Mouse (Mus musculus) left cerebral cortex, adult 18-20 months (tissue): ENCODE measurements around the gene Ctbp1. TPM values are rescaled to one million over a fixed set of nuclear protein-coding genes. Genes with fewer than 3 reads are reported as not detected.

ENCODE experiments used
- DNase-seq, 2 experiments: peaks; one replicate each; pipeline ENCODE4 v3.0.0; 2021 to 2022; ENCODE audit warnings: low spot score in 2 of 2, mixed read lengths in 1 of 2
- long read RNA-seq, 2 experiments: library from polyadenylated mRNA; stranded (forward); transcript quantifications; one replicate each; pipeline ENCODE4 v2.0.0; 2021
- total RNA-seq, 2 experiments: library from RNA; stranded (reverse); gene quantifications; 2 replicates each; pipeline ENCODE4 v1.2.3; 2021

The Ctbp1 gene
- total RNA-seq = 100 to 1,000 TPM; 340 to 348 TPM
- long read RNA-seq, experiment 1, transcript Ctbp1-211 (10 exons, 2,436 nt) = major isoform, 111 of 721 reads
- long read RNA-seq, experiment 1, transcript Ctbp1-201 (9 exons, 2,279 nt) = minor isoform, 95 of 721 reads
- long read RNA-seq, experiment 1, transcript Ctbp1-212 (7 exons, 3,595 nt) = minor isoform, 5 of 721 reads
- long read RNA-seq, experiment 1, transcript Ctbp1-205 (2 exons, 873 nt) = minor isoform, 5 of 721 reads
- long read RNA-seq, experiment 1, partial matches to known transcripts = 34 of 721 reads
- long read RNA-seq, experiment 1, other reads (novel, unspliced or antisense) = 470 of 721 reads
- long read RNA-seq, experiment 2, transcript Ctbp1-201 (9 exons, 2,279 nt) = major isoform, 71 of 552 reads
- long read RNA-seq, experiment 2, transcript Ctbp1-211 (10 exons, 2,436 nt) = major isoform, 71 of 552 reads
- long read RNA-seq, experiment 2, partial matches to known transcripts = 24 of 552 reads
- long read RNA-seq, experiment 2, other reads (novel, unspliced or antisense) = 382 of 552 reads

GRCm38 (mm10) chr5:33274953-33275454 is at the start of gene Ctbp1:
TSS of gene Ctbp1 (minus strand) at chr5:33274994.
- DNase-seq = peak; percentile 87 to 93

- DNase-seq = no peak
Observed at GRCm38 (mm10) chr5:33324491-33324890, 49.7 kb upstream of the Ctbp1 start.

- DNase-seq = no peak
Observed at GRCm38 (mm10) chr5:33312192-33312591, 37.4 kb upstream of the Ctbp1 start.

- DNase-seq = no peak
Observed at GRCm38 (mm10) chr5:33310704-33311462, 36.1 kb upstream of the Ctbp1 start.

GRCm38 (mm10) chr5:33301801-33302200 is 27.0 kb upstream of the Ctbp1 start:
- DNase-seq = no peak

- DNase-seq = no peak
Observed at GRCm38 (mm10) chr5:33297164-33297563, 22.4 kb upstream of the Ctbp1 start.

GRCm38 (mm10) chr5:33293796-33294430 is 19.1 kb upstream of the Ctbp1 start:
- DNase-seq = no peak

- no peak for DNase-seq
Observed at GRCm38 (mm10) chr5:33283951-33284350, 9.2 kb upstream of the Ctbp1 start.

GRCm38 (mm10) chr5:33281428-33281827 is 6.6 kb upstream of the Ctbp1 start:
- DNase-seq = no peak

- peak; percentile 19 to 39 for DNase-seq
Observed at GRCm38 (mm10) chr5:33278950-33279349, 4.2 kb upstream of the Ctbp1 start.

- no peak for DNase-seq
Observed at GRCm38 (mm10) chr5:33277286-33277685, 2.5 kb upstream of the Ctbp1 start.

GRCm38 (mm10) chr5:33275754-33276153 is 960 bp upstream of the Ctbp1 start:
- DNase-seq = no peak

GRCm38 (mm10) chr5:33274085-33274952 is 475 bp downstream of the Ctbp1 start:
- peak; percentile 85 to 93 for DNase-seq

- DNase-seq = peak in 1 of 2 experiments; percentile 8
Observed at GRCm38 (mm10) chr5:33273777-33274084, 1.1 kb downstream of the Ctbp1 start.

- DNase-seq = no peak
Observed at GRCm38 (mm10) chr5:33272845-33273776, 1.7 kb downstream of the Ctbp1 start.

- DNase-seq = no peak
Observed at GRCm38 (mm10) chr5:33272146-33272545, 2.6 kb downstream of the Ctbp1 start.

- DNase-seq = peak; percentile 84 to 92
Observed at GRCm38 (mm10) chr5:33270568-33270967, 4.2 kb downstream of the Ctbp1 start.

- DNase-seq = no peak
Observed at GRCm38 (mm10) chr5:33254416-33254815, 20.4 kb downstream of the Ctbp1 start.

- no peak for DNase-seq
Observed at GRCm38 (mm10) chr5:33248186-33248585, 26.6 kb downstream of the Ctbp1 start.
